Mouse (Mus musculus) intestine, postnatal 0 days (tissue): ENCODE results near the gene 1700088E04Rik. TPM values are rescaled to one million over a fixed set of nuclear protein-coding genes. Genes with fewer than 3 reads are reported as not detected.

Experiments used
- ATAC-seq: fragments of 200-750 bp; cut with Nextera tagmentation; 2 replicates; pipeline ENCODE4 v1.8.0; 2017; ENCODE audit warnings: mild to moderate bottlenecking, moderate TSS enrichment, moderate library complexity
- H3K27ac ChIP-seq: fragments of 300-500 bp; sonication (generic); 2 replicates; pipeline ENCODE4 v1.5.1; 2014; ENCODE audit warnings: mild to moderate bottlenecking, low read depth, low read length, moderate library complexity
- H3K27me3 ChIP-seq: fragments of 300-500 bp; sonication (generic); replicated peaks from 2 replicates; pipeline ENCODE4 v1.6.1; 2014; ENCODE audit warnings: low read length, mixed read lengths; ENCODE audit not compliant: control insufficient read depth, insufficient read depth
- H3K36me3 ChIP-seq: fragments of 300-500 bp; sonication (generic); 2 replicates; pipeline ENCODE4 v1.6.1; 2014; ENCODE audit warnings: mild to moderate bottlenecking, moderate library complexity; ENCODE audit not compliant: control insufficient read depth, insufficient read depth
- H3K4me1 ChIP-seq: fragments of 300-500 bp; sonication (generic); replicated peaks from 2 replicates; pipeline ENCODE4 v1.6.1; 2014; ENCODE audit warnings: antibody characterized with exemption, low read length, mixed read lengths; ENCODE audit not compliant: control insufficient read depth, insufficient read depth
- H3K4me2 ChIP-seq: fragments of 300-500 bp; sonication (generic); replicated peaks from 2 replicates; pipeline ENCODE4 v1.6.1; 2014; ENCODE audit warnings: low read depth, mild to moderate bottlenecking, moderate library complexity
- H3K4me3 ChIP-seq: fragments of 300-500 bp; sonication (generic); 2 replicates; pipeline ENCODE4 v1.5.1; 2014; ENCODE audit warnings: low read depth, low read length
- H3K9ac ChIP-seq: fragments of 300-500 bp; sonication (generic); 2 replicates; pipeline ENCODE4 v1.6.1; 2014; ENCODE audit warnings: mild to moderate bottlenecking, low read depth, low read length
- H3K9me3 ChIP-seq: fragments of 300-500 bp; sonication (generic); 2 replicates; pipeline ENCODE4 v1.6.1; 2016; ENCODE audit warnings: mixed run types; ENCODE audit not compliant: control insufficient read depth
- CTCF ChIP-seq: sonication (generic); IDR thresholded peaks from 2 replicates; pipeline ENCODE4 v1.5.1; 2016; ENCODE audit warnings: low read depth, mild to moderate bottlenecking, control low read depth, antibody characterized with exemption, moderate library complexity
- WGBS: fragments of 180-500 bp; shearing (Covaris S2); extraction: QIAGEN DNeasy Blood & Tissue Kit; methylation state at CpG from one replicate; pipeline ENCODE4 v1.1.7; 2014; 5-methylcytosine and 5-hydroxymethylcytosine counted together
- polyA plus RNA-seq: library from polyadenylated mRNA; unstranded; fragments of >200 nt; fragmentation: Nextera tagmentation; extraction: Ambion mirVana; gene quantifications from 2 replicates; pipeline ENCODE4 v1.2.1, GENCODE M21; 2015

1700088E04Rik gene
- polyA plus RNA-seq, 1 experiment from 2014 or later = 5.2 TPM

- 9% methylated on average over 13 of the region's 15 CpGs for WGBS
- H3K4me3 ChIP-seq = no peak overlapping the region
- no peak overlapping the region for H3K9ac ChIP-seq
- ATAC-seq = no peak
- H3K27me3 ChIP-seq = peaks cover 49% of the 10 kb centered on the region
- no peak overlapping the region for H3K27ac ChIP-seq
- no peaks in the 10 kb centered on the region for H3K36me3 ChIP-seq
- H3K9me3 ChIP-seq = no peaks in the 10 kb centered on the region
- no peaks in the 10 kb centered on the region for H3K4me1 ChIP-seq
- no peak for TF ChIP-seq CTCF
- H3K4me2 ChIP-seq = no peak overlapping the region
These were observed 23.2 kb upstream of the 1700088E04Rik start for GRCm38 (mm10) chr15:79164251-79164650.

- no peaks in the 10 kb centered on the region for H3K9me3 ChIP-seq
- H3K4me1 ChIP-seq = no peaks in the 10 kb centered on the region
- H3K4me3 ChIP-seq = no peak overlapping the region
- no peak overlapping the region for H3K27ac ChIP-seq
- no peak overlapping the region for H3K4me2 ChIP-seq
- H3K9ac ChIP-seq = no peak overlapping the region; the same call in 1 of the 2 replicates
- peak; percentile 43 for TF ChIP-seq CTCF
- 28% methylated on average over 14 of the region's 14 CpGs for WGBS
- H3K27me3 ChIP-seq = peaks cover 49% of the 10 kb centered on the region
- ATAC-seq = no peak
- no peaks in the 10 kb centered on the region for H3K36me3 ChIP-seq
These were observed 21.8 kb upstream of the 1700088E04Rik start for GRCm38 (mm10) chr15:79162822-79163221.

GRCm38 (mm10) chr15:79162301-79162700, 21.2 kb upstream of the 1700088E04Rik start:
- no peak overlapping the region for H3K27ac ChIP-seq
- peaks cover 49% of the 10 kb centered on the region for H3K27me3 ChIP-seq
- H3K36me3 ChIP-seq = no peaks in the 10 kb centered on the region
- H3K9me3 ChIP-seq = no peaks in the 10 kb centered on the region
- no peak for ATAC-seq
- H3K4me1 ChIP-seq = no peaks in the 10 kb centered on the region
- no peak overlapping the region for H3K4me2 ChIP-seq
- no peak overlapping the region for H3K4me3 ChIP-seq
- H3K9ac ChIP-seq = no peak overlapping the region
- no peak for TF ChIP-seq CTCF
- WGBS = 60% methylated on average over 7 of the region's 7 CpGs

GRCm38 (mm10) chr15:79155572-79155971, 14.5 kb upstream of the 1700088E04Rik start:
- 29% methylated on average over 3 of the region's 3 CpGs for WGBS
- Histone ChIP-seq H3K4me3 (no peak overlapping the region), H3K27ac (no peak overlapping the region), H3K27me3 (peaks cover 6% of the 10 kb centered on the region), H3K9ac (no peak overlapping the region), H3K4me1 (no peaks in the 10 kb centered on the region), H3K9me3 (no peaks in the 10 kb centered on the region), H3K4me2 (no peak overlapping the region), H3K36me3 (peaks cover 22% of the 10 kb centered on the region)
- ATAC-seq = peak; percentile 28; the same call in 1 of the 2 replicates
- TF ChIP-seq CTCF = no peak

- H3K9ac ChIP-seq = no peak overlapping the region
- no peak overlapping the region for H3K4me3 ChIP-seq
- H3K27ac ChIP-seq = no peak overlapping the region
- ATAC-seq = no peak
- no peak for TF ChIP-seq CTCF
- H3K4me2 ChIP-seq = no peak overlapping the region
- H3K36me3 ChIP-seq = peaks cover 38% of the 10 kb centered on the region
- 69% methylated on average over 6 of the region's 6 CpGs for WGBS
- no peaks in the 10 kb centered on the region for H3K4me1 ChIP-seq
- no peaks in the 10 kb centered on the region for H3K9me3 ChIP-seq
- H3K27me3 ChIP-seq = peaks cover 6% of the 10 kb centered on the region
These were observed 11.7 kb upstream of the 1700088E04Rik start for GRCm38 (mm10) chr15:79152709-79153108.

GRCm38 (mm10) chr15:79151881-79152280, 10.8 kb upstream of the 1700088E04Rik start:
- Histone ChIP-seq H3K4me3 (no peak overlapping the region), H3K27me3 (peaks cover 6% of the 10 kb centered on the region), H3K27ac (no peak overlapping the region), H3K36me3 (peaks cover 46% of the 10 kb centered on the region), H3K4me1 (no peaks in the 10 kb centered on the region), H3K4me2 (no peak overlapping the region), H3K9me3 (no peaks in the 10 kb centered on the region), H3K9ac (no peak overlapping the region)
- ATAC-seq = no peak
- TF ChIP-seq CTCF = no peak
- WGBS = 78% methylated on average over 8 of the region's 8 CpGs

- no peak overlapping the region for H3K4me3 ChIP-seq
- H3K36me3 ChIP-seq = peaks cover 70% of the 10 kb centered on the region
- ATAC-seq = 0 out of 2 replicates have a peak, but pooled peaks have one; percentile 34
- H3K4me1 ChIP-seq = no peaks in the 10 kb centered on the region
- peak; percentile 98 for TF ChIP-seq CTCF
- no peaks in the 10 kb centered on the region for H3K9me3 ChIP-seq
- no peaks in the 10 kb centered on the region for H3K27me3 ChIP-seq
- no peak overlapping the region for H3K9ac ChIP-seq
- no peak overlapping the region for H3K27ac ChIP-seq
- H3K4me2 ChIP-seq = no peak overlapping the region
- WGBS = 46% methylated on average over 7 of the region's 7 CpGs
These were observed 7.5 kb upstream of the 1700088E04Rik start for GRCm38 (mm10) chr15:79148533-79148932.
